Mouse (Mus musculus): Measurements from ENCODE around the gene Syt5.

Syt5 gene

DNA sequence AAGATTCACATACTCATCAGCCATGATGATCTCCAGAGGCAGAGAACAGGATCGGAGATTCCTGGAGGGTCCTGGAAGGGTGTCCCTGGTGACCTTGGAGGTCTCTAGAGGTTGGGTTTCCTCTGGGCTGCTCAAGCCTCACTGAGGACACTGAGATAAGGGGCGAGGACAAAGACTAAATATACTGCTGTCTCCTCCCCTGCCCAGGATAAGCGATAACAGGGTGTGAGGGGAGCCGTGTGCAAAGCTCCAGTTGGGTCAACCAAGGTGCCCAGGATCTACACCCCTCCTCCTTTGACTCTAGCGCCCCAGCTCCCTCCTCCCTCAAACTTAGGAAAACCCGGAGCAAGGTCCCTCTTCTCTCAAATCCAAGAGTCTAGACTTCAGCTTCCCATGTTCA is 25.0 kb downstream of the Syt5 start:
- no peak for DNase-seq (ENCODE audit: low read depth)

- DNase-seq (ENCODE audit: low read depth), result no peak
These were observed 25.9 kb downstream of the Syt5 start for GRCm38 (mm10) chr7:4521231-4522003.

DNA sequence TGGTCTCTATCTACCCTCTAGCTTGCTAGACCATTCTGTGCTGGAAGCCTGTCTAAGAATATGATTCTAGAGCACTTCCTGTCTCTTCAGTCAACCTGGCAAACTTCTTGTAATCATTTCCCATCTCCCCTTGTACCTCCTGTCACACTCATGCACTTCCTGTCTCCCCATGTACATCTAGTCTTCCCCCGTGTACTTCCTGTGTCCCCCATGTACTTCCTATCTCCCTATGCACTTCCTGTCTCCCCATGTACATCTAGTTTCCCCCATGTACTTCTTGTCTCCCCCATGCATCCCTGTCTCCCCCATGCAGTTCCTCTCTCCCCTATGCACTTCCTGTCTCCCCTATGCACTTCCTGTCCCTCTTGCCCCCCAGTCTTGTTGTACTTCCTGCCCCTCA is 28.9 kb downstream of the Syt5 start:
- no peak for DNase-seq (ENCODE audit: low read depth)

DNA sequence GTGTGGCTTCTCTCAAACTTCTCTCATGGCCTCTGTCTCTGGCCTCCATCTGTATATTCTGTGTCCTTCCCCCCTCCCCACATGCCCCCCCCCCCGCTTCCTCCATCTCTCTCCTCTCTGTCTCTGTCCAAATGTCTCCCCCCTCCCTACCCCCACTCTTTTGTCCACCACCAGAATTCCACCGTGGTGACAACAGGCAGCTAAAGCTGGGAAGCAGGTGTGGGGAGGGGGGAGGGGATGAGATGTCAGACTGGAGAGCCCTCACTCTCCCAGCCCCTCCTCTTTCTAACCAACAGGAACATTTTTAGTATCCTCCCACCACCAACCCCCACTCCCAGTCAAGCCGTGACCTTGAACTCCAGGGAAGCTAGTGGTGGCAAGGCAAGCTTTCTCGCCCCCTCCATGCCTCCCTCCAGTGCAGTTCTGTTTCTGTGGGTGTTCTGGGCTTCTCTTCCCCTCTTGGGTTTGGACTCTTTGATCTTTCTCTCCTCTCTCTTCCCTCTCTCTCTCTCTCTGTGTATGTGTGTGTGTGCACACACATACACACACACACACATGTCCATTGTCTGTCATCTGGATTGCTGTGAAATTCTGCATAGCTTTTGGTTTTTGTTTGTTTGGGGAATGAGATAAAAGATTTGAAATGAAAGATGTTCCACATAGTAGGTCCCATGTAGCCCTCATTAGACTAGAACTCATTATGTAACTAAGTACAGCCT is 30.9 kb downstream of the Syt5 start, which contains the start of gene Tnnt1:
Gene Tnnt1, minus strand, starts transcription at position 51 of the 719 bp plus-strand sequence.
- DNase-seq (ENCODE audit: low read depth), result no peak

GRCm38 (mm10) chr7:4515853-4516252 is 31.5 kb downstream of the Syt5 start:
- DNase-seq (ENCODE audit: low read depth), result no peak

DNA sequence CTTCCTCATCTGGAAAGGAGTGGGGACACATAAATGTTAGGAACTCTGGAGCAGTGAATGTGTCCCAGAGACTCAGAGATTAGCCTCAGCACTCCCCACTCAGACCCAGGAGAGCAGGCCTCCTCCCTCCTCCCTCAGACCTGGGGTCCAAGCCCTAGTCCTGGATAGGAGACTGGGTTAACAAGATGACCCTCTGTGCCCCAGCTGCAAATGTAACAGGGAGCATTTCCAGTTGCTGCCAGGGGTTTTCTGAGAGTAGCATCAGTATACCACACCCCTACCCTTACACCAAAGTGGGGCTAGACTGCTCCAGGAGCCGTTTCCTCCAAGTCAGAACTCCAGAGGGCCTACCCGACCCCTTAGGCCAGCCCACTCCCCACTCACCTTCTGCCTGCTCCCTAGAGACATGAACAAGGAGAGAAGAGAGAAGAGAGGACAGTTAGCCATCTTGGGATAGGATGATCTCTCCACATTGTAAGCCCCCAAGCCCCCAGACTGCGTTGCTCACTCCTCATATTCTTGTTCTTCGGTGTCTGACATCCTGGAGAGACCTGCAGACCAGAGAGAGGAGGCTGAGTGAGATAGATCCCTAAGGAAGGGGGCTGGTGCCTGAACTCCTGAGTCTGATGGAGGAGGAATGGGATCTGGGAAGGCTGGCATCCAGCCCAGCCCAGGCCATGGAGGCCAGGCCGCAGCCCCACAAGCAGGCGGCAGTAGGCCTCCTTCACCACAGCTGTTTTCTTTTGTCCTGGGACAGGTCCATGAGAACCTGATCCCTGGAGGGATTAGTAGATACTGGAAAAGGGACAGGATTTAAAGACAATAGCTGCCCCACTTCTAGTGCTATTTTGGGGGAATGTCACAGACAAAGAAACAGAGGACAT is 33.3 kb downstream of the Syt5 start:
- peak; percentile 13 for DNase-seq (ENCODE audit: low read depth)

- peak; percentile 79 for DNase-seq (ENCODE audit: low read depth)
These were observed 34.1 kb downstream of the Syt5 start for GRCm38 (mm10) chr7:4513236-4513635.

- no peak for DNase-seq (ENCODE audit: low read depth)
These were observed 35.7 kb downstream of the Syt5 start for GRCm38 (mm10) chr7:4511489-4512224.

DNA sequence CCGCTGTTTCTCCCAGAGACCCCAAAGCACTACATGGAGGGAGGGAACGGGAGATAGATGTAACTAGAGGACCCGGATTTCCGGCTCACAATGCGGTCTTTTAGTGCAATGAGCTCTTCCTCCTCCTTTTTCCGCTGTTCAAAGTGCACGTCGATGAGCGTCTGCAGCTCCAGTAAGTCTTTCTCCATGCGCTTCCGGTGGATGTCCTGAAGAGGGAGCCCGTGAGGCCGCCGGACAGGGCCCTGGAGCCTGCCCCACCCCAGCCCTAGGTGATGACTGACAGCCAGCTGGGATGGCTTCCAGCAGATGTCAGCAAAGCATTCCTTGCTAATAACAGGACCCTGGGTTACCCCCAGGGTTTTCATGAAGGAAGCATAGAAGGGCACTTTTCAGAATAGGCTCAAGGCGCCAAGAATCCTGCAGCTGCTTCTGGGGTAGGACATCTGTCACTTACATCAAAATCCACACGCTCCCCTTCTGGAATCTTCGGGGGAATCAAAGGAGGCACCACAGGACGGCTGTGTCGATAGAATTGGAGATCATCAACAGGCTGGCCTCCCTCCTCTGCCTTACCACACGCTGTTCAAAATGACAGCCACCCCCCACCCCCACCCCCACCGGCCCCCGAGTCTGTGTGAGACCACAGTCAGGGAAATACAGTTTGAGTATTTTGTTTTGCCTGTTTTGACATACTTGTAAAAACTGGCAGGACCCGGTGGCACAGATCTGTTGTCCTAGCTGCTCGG is 37.3 kb downstream of the Syt5 start:
- peak; percentile 73 for DNase-seq (ENCODE audit: low read depth)

DNA sequence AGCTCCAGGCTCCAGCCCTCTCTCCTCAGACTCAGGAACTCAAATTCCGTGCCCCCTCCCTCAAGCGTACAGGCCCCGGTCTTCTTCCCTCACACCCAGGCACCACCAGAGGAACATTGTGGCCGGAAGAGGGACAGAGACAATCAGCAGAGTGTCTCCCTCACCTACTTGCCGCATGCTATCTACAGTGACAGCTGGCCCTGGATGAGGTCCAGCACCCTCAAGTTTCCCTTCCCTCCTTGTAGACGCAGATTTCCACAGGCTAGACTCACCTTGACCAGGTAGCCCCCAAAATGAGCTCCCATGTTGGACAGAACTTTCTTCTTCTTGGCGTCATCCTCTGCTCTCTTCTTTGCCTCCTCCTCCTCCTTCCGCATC is 38.6 kb downstream of the Syt5 start:
- DNase-seq (ENCODE audit: low read depth), result no peak

- DNase-seq (ENCODE audit: low read depth), result no peak
These were observed 39.1 kb downstream of the Syt5 start for GRCm38 (mm10) chr7:4508062-4508738.

- DNase-seq (ENCODE audit: low read depth), result no peak
These were observed 40.1 kb downstream of the Syt5 start for GRCm38 (mm10) chr7:4507220-4507619.

DNA sequence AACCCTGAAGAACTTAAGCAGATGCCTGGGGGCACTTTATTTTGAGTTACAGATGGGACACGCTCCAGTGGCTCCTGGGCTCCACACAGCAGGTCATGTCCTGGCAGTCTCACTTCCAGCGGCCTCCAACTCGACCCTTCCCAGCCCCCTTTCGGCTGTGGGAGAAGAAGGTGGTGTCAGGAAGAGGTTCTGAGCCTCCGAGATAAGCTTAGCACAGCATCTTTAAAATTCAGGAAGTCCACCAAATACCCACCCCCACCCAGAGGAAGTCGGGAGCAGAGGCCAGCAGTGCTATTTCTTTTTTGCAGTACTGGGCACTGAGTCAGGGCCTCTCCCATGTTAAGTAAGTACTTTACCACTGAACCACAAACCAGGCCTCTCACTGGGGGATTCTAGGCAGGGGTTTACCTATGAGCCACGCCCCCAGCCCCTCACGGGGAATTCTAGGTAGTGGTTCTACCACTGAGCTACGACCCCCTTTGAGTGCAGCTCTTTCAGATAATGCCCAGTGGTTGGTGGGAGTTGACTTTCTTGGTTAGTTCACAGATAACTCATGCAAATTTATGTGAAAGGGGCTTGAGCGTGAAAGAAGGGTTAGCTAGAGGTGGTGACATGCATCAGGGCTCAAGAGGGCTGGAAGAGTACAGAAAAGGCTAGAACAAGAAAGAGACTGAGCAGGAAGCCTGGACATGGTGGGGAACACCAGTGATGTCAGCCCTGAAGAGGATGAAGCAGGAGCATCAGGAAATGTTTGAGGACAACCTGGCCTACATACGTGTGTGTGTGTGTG is 42.5 kb downstream of the Syt5 start:
- no peak for DNase-seq (ENCODE audit: low read depth)

GRCm38 (mm10) chr7:4503858-4504257 is 43.5 kb downstream of the Syt5 start:
- no peak for DNase-seq (ENCODE audit: low read depth)

- DNase-seq (ENCODE audit: low read depth), result no peak
These were observed 44.2 kb downstream of the Syt5 start for GRCm38 (mm10) chr7:4503100-4503499.

- DNase-seq (ENCODE audit: low read depth), result peak; percentile 69
These were observed 44.8 kb downstream of the Syt5 start for GRCm38 (mm10) chr7:4502421-4503090.

DNA sequence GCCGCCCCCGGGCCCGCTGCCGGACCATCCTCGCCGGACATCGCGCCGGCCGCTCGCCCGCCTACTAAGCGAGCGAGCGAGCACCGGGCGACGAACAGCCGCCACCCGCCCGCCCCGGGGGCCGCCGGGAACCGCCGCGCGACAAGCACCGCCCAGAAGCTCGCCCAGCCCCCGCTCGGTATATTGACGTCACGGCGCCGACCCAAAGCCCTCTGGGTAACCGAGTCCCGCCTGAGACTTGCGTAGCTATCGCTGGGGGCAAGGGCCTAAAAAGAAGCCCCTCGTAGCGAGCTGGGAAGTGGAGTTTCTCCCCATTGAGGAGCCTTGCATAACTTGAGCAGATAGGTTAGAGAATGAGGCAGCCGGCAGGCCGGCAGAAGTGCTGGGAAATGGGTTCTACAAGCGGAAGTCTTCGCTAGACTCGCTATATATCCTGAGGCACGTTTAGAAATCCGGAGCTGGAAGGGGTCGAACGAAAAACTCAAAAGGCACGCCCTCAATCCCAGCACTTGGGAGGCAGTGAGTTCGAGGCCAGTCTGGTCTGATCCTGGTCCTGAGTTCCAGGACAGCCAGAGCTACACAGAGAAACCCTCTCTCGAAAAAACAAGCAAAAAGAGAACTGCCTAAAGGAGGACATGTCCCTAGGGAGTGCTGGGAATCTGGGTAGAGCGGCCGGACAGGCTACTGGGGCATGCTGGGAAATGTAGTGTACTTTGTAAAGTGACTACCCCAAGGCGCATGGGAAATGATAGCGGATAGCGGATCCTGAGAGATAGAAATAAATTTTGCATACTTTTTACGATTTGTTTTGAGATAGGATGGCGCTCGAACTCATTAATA is 45.6 kb downstream of the Syt5 start, which contains the start of gene Ppp1r12c:
Gene Ppp1r12c, minus strand, starts transcription at position 123 of the 840 bp plus-strand sequence.
- DNase-seq (ENCODE audit: low read depth), result peak; percentile 96

GRCm38 (mm10) chr7:4500892-4501471 is 46.4 kb downstream of the Syt5 start:
- DNase-seq (ENCODE audit: low read depth), result no peak

Measured in NIH3T3 (cell line).